Mouse (Mus musculus): ENCODE results near the gene Polr3gl.
"Not testable (repeated sequence)": the region's sequence is repeated elsewhere in the genome, so short reads cannot be mapped to it uniquely, and the experiment has no call there.

Gene Polr3gl

DNA sequence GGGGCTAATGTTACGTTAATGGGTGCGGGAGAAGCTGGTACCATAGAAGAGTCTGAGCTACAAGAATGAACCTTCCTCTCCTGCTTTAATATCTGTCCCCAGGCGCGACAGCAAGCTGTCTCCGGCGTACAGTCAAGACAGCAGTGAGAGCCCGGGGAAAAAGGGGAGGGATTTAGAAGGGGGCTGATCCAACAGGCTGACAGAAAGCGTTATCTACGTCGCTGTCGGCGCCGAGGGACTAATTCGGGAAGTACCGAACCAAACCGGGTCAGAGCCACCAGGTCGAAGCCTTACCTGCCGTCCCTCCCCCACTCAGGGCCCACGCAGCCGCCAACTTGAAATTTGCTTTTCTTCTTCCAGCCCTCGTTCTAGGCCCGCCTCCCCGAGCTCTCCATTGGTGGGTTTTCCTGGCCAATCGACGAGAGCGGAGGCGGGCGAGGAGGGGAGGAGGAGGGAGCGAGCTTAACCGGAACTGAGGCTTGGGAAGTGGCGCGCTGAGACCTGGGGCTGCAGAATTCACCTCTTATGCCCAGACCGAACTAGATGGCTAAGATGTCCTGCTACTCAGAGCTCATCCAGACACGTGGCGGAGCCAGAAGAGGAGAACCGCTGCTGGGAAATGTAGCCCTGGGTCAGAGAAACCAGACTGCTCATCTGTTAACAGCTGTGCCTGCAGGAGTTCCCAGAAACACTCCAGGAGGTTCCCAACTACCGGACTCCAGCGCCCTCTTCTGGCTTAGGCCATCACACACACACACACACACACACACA is at the start of gene Polr3gl:
TSS of gene Polr3gl (minus strand) at position 392 of the 771 bp plus-strand sequence.
- peak; percentile 82 to 89 for DNase-seq (ENCODE audit: low spot score in 2 of 2)

DNA sequence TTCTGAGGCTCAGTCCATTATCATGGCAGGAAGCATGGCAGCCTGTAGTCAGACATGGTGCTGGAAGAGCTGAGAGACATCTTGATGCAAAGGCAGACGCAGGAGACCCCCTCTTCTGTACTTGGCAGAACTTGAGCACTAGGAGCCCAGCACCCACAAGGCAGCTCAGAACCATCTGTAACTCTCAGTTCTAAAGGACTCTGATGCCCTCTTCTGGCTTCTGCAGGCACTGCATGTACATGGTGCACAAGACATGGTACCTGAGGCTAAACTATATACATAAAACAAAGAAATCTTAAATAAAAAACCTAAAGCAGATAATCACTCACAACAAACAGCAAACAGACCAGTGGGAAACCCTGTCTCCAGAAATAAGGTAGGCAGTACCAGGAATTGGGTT is 45.2 kb upstream of the Polr3gl start:
- peak; percentile 56 to 72 for DNase-seq (ENCODE audit: low spot score in 2 of 2)

DNA sequence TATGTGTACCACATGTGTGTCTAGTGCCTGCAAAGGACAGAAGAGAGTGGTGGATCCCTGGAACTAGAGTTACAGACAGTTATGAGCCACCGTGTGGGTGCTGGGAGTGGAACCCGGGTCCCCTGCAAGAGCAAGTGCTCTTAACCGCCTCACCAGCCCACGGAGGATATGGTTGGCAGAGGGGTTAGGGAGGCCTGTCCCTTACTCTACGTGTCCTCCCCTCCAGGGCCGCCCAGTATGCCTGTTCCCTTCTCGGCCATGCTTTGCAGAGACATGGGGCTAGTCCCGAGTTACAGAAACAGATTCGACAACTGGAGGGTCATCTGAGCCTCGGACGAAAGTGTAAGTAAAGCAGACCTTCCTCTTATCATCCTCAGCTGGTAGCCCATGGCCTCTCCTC is 42.5 kb upstream of the Polr3gl start:
- DNase-seq (ENCODE audit: low spot score in 2 of 2), result no peak

DNA sequence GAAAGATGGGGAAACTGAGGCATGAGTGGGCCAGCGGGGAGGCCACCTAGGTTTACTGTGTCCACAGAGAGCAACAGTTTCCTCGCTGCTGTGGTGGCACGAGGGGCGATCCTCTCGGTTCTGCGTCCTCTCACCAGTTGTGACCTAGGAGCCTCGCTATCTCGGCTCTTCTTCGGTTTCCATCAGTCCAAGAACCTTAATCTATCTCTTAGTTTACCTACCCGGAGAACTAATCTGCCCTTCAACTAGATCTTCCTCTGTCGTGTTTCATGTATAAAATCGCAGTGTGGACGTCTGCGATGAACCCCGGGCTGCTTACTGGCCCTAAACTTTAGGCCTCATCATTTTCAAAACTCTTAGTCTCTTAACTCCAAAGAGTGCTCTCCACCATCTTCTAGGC is 41.9 kb upstream of the Polr3gl start:
- no peak for DNase-seq (ENCODE audit: low spot score in 2 of 2)

DNA sequence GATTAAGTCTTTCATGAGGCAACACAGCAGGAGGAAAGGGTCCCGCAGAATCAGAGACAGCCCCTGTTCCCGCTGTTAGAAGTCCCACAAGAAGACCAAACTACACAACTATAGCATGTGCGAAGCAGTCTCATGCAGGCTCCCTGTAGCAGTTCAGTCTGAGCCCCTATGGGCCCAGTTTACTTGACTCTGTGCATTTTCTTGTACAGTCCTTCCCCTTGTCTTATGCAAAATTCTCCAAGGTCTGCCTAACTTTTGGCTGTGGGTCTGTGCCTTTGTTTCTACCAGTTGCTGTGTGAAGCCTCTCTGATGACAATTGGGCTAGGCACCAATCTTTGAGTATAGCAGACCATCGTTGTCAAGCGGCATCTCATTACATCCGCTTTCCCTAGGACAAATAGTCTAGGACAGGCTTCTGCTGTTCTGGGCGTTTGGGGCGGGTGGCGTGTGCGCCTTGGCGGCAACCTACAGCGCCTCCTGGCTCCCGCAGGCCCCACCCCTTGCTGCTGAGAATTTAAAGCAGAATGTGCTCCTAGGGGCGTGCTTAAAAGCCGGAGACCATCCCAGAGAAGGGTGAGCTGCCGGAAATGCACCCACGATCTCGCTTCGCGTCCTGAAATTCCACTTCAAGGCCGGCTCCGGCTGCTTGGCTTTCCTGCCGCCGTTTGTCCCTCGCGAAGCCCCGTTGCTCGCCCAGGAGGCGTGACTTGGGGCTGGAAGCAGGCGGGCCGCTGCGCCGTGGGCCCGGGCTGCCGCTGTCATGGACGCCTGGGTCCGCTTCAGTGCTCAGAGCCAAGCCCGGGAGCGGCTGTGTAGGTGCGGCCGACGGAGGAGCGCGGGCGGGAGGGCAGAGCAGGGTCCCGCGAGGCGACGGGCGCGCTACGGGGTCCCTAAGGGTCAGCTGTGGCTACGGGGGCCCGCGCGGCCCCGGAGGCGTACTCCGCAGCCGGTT is 41.2 kb upstream of the Polr3gl start, which contains the start of the genes Pex11b and Gm42957:
TSS of gene Pex11b (plus strand) at position 449 of the 952 bp plus-strand sequence.
TSS of gene Gm42957 (plus strand) at position 547 of the 952 bp plus-strand sequence.
- DNase-seq (ENCODE audit: low spot score in 2 of 2), result peak; percentile 67 to 80

DNA sequence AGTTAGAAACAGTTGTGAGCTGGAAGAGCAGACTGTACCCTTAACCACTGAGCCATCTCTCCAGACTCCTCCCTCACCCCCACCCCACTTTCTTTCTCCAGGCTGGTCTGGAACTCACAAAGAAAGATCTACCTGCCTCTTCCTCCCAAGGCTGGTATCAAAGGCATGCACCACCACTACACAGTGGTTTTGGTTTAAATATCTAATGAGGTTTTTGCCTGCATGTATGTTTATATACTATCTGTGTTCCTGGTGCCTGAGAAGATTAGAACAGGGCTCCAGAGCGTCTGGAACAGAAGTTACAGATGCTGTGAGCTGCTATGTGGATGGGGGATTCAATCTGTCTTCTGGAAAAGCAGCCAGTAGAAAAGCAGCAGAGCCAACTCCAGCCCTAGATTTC is 40.0 kb upstream of the Polr3gl start:
- DNase-seq (ENCODE audit: low spot score in 2 of 2), result no peak

DNA sequence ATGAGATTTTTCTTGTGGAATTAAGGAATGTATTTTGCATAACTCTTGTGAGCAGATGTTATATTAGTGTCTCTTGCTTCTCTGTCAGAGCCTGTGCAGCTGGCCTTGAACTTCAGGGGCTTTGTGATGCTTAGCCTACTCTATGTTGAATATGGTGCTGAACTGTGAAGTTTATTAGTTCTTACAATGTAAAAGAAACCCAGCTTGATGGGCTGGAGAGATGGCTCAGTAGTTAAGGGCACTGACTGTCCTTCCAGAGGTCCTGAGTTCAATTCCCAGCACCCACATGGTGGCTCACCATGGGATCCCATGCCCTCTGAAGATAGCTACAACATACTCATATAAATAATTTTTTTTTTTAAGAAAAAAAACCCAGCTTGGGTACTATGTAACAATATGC is 38.1 kb upstream of the Polr3gl start:
- no peak for DNase-seq (ENCODE audit: low spot score in 2 of 2)

DNA sequence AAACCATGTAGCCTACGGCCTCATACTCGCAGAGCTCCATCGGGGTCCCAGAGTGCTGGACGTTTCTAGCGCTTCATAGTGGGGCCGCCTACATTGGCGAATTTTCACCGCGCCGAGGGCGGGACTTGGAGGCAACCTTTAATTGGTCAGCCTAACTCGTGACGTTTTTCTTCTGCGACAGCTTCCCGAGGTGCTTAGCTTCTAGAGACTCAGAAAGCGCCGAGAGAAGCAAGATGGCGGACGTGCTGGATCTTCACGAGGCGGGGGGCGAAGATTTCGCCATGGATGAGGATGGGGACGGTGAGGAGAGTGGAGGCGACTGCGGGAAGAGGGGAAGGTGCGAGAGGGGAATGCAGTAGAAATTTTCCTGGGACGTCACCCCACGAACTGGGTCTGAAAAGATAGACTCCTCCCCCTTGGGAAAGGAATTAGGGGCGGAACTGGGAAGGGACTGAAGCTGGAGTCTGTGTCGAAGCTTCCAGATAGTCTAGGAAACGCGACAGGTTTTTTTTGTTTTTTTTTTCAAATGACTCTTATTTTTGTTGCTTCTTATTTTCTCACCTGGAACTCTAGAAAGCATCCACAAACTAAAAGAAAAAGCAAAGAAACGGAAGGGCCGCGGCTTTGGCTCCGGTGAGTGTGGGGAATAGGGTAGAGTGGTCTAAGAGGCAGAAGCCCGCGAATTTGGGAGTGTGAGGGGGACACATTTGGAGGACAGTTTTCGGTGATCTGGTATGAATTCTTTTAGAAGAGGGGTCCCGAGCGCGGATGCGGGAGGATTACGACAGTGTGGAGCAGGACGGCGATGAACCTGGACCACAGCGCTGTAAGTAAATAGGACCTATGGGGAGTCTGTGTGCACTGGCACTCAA is 36.0 kb upstream of the Polr3gl start, which contains the start of gene Rbm8a:
TSS of gene Rbm8a (plus strand) at position 205 of the 872 bp plus-strand sequence.
- DNase-seq (ENCODE audit: low spot score in 2 of 2), result peak; percentile 90 to 93

DNA sequence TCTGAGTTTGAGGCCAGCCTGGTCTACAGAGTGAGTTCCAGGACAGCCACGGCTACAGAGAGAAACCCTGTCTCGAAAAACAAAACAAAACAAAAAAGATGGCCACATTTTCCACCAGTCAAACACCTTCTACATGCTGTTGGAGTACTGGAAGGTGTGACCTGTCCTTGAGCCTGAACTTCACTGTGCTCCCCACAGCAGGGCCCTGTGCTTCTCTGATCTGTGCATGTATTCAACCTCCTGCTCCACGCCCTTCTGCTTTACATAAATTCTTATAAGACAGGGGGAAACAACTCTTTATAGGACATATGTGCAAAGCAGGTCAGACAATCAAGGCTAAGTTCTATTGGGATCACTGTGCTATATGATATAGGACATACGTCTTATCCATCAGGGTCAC is 29.2 kb upstream of the Polr3gl start:
- DNase-seq (ENCODE audit: low spot score in 2 of 2), result no peak

DNA sequence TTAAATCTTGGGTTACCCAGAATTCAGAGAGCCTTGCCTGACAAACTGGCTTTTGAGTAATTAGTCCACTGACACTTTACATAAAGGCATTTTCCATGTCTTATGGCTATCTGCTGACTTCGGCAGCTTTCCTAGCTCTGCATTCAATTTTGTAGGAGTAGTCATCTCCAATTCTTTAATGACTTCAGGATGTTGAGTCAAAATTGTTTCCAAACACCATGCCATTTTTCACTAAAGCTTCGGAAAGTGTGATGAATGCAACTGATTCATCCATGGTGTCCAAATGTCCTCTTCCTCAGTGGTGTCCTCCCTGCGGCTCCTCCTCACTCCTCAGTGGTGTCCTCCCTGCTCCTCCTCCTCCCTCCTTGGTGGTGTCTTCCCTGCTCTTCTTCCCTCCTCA is 24.0 kb upstream of the Polr3gl start:
- DNase-seq (ENCODE audit: low spot score in 2 of 2), result no peak

DNA sequence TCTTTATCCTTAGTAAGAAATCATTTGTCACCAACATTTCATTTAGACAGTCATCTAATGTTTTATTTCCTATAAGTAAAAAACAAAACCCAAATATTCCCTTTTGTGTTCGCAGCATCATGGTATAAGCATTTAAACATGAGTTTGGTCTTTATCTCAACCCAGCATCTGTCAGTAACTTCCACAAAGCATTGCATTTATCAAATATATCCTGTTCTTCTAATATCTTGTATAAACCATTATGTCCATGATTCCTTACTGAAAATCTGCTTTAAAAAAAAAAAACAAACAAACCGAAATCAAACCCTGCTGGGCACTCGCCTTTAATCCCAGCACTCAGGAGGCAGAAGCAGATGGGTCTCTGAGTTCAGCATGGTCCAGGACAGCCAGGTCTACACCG is 12.6 kb upstream of the Polr3gl start:
- DNase-seq (ENCODE audit: low spot score in 2 of 2), result no peak

DNA sequence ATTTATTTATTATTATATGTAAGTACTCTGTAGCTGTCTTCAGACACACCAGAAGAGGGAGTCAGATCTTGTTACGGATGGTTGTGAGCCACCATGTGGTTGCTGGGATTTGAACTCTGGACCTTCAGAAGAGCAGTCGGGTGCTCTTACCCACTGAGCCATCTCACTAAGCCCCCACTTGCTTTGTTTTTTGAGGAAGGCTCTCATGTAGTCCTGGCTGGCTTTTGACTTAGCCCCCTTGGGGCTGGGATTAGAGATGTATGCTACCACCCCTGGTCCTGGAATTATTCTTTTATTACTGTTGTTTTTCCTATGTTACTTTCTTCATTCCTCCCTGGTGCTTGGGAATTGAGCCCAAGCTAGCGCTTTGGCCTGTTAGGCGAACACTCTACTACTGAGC is 12.0 kb upstream of the Polr3gl start:
- DNase-seq (ENCODE audit: low spot score in 2 of 2), result not testable (repeated sequence)

DNA sequence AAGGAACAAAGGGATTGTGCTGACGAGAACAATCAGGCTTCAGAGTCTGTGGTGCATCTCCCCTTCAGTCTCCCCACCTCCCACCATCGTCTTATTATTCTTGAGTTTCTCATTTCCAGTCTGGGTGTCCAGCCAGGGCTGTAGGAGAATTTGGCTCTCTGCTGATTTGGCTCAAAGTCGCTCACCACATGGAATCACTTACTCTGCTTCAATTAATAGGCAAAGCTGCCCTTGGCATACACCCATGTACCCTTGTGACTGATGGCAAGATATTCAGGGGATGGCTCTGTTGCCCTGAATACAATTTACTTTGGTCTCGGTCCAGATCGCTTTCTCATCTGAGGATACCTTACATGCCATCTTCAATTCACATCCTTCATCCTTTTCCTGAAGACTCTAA is 9.3 kb upstream of the Polr3gl start:
- no peak for DNase-seq (ENCODE audit: low spot score in 2 of 2)

DNA sequence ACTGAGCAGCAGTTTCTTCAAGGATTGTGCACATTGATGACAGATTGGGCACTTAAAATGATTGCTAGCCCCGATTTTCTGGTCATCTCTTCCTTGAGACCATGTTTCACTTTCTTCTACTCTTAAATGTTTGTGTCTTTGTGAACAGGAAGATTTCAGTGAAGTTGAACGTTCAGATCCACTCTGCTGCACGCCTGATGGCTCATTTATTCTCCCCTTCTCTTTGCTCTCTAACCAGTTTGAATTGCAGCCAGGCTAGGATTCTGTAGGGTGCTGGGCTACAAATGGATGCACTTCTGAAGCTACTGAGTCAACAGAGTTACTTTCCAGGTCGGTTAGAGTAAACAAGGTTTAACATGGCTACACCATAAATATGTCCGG is 8.7 kb upstream of the Polr3gl start:
- no peak for DNase-seq (ENCODE audit: low spot score in 2 of 2)

DNA sequence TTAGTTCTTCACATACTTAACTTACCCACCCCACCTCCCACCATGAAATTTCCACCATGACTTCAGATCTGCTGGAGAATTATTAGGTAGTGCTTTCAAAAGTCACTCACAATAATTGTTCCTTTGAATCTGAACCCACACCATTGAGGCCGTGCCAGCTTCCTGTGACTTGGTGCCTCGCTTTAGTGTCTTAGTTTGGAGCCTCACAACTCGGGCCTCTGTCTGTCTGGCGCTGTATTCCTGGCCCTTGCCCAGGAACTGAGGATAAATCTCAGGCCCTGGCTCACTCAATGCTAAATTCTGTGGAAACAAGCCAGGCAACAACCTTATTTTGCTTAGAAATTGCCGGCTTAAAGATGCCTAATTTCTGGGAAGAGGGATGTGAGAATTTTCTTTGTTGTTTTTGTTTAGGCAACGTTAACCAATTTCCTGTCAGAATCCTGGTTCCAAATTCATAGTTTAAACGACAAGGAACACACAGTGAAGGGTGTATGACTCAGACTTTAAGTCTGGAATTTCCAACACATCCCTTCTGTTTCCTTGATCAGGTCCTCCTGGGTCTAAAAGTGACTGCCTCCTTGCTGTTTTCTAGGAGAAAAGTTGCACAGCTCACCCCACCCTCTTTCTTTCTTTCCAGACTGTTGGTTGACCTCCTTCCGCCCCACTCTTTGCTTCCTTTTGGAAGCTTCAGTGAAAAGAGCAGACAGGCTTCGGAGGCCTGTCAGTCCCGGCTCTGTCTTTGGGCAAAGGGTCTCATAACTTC is 8.1 kb upstream of the Polr3gl start:
- no peak for DNase-seq (ENCODE audit: low spot score in 2 of 2)

DNA sequence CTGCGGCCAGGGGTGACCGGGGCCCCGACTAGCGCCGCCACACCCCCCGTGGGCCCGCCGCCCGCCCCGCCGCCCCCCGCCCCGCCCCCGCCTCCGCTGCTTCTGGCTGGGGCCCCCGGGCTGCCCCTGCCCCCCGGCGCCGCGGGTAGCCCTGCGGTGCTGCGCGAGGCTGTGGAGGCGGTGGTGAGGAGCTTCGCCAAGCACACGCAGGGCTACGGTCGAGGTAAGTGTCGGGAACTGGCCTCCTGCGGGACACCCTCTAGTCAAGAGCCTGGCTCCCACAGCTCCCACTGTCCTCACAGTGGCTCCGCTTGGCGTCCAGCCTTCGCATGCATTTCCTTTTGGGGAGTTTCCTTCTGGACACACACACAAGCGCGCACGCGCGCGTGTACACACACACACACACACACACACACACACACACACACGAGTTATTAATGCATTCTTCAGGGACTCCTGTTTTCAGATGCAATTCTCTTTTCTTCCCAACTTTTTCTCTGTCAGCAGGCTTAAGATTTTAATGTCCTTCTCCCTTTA is 7.3 kb upstream of the Polr3gl start:
- no peak for DNase-seq (ENCODE audit: low spot score in 2 of 2)

DNA sequence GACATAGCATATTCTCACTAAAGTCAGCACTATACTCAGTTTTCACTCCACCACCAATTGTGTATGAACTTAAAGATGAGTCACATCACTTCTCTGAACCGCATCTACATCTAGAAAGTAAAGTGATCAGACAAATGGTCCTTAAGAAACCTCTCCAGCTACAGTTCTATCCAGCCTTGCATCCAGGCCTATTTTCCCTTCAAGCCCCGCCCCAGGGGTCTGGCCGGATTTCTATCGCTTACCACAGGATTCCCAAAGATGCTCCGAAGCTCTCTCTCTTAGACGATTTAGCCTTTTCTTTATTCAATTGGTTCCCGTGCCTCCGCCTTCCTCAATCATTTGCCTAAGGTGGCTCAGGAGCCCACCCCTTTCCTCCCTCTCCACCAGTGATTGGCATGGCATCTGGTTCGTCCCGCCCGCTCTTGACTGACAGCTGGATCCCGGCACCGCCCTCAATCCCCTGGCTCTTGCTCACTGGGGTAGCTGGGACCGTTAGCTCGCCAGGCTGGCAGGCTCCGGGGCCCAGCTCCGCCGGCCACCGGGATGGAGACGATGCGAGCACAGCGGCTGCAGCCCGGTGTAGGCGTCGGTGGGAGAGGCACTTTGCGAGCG is 6.8 kb upstream of the Polr3gl start, which contains the start of gene Lix1l:
TSS of gene Lix1l (plus strand) at position 511 of the 612 bp plus-strand sequence.
- DNase-seq (ENCODE audit: low spot score in 2 of 2), result peak; percentile 50 to 75

DNA sequence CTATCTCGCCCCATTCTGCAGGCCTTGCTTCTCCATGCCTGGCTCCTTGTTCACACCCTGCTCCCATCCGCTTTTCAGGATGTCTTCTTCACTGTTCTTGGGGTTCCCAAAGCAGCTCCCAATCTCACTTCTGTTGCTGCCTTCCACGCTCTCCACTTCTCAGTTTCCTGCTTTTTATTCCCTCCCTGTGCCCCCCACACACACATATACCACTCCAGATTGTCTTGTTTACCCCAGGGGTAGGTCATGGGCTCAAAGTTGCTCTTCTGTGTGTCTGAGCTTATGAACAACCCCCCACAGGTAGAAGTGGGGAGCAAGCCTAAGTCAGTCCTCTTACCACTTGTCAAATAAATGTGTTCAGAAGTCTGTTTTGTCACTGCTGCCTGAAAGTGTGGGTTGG is 5.4 kb upstream of the Polr3gl start:
- no peak for DNase-seq (ENCODE audit: low spot score in 2 of 2)

DNA sequence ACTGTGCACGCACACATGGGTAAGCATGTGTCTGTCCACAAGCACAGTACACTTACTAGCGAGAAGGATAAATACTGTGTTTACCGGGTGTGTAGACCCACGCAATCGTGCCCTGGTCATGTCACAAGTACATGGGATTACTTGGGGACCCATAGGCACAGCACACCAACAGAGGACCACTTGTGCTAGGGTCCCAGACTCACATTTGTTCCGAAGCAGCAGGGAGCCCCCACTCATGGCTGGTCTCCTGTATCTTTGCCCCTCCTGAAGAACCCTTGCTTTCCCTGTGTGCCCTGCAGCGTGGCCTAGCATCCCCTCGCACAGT is 5.0 kb upstream of the Polr3gl start:
- DNase-seq (ENCODE audit: low spot score in 2 of 2), result no peak

Measured in natural killer cell, adult 2 months (primary cell).